In genomic region chr6:54916163-54916562, GRCm38 (mm10) we compare ENCODE assay signal across 20 mouse cellular contexts. TPM values are rescaled to one million over a fixed set of nuclear protein-coding genes. Genes with fewer than 3 reads are reported as not detected.
DNase-seq lines count a peak whose midpoint lies in the region; ATAC-seq lines count a peak whose summit lies in the region.
"Had no signal": no experiment of that assay in that cellular context is flagged by ENCODE, and none has a peak within 500 bp of the region (broad histone marks: within the 10 kb centered on the region; RNA-seq: fewer than 3 reads in every experiment).

No protein-coding gene starts in this region.

- no peaks in the 10 kb centered on the region for H3K36me3 ChIP-seq in heart, embryonic 11.5 days (ENCODE audit: control insufficient read depth, insufficient read depth, low read length)
- H3K36me3 ChIP-seq: embryonic facial prominence, embryonic 10.5 days; lung, embryonic 15.5 days; neural tube, embryonic 12.5 days had no signal

- ATAC-seq in heart, embryonic 11.5 days (replicated peaks; ENCODE audit: insufficient number of reproducible peaks, low FRiP score, low TSS enrichment), result no peak
- ATAC-seq in CD4-positive, CD25-positive, alpha-beta regulatory T cell, adult 4 months, result peak; percentile 18
- ATAC-seq in hematopoietic stem cell, adult 5-6 weeks (replicated peaks in 1 of 2; ENCODE audit: insufficient read depth in 1 of 2, low FRiP score in 2 of 2, low TSS enrichment in 1 of 2, low read depth in 1 of 2, poor library complexity in 2 of 2, severe bottlenecking in 2 of 2), result peak; percentile 54 to 59
- ATAC-seq: forebrain, embryonic 14.5 days; intestine, postnatal 0 days; midbrain, embryonic 16.5 days had no signal

- no peaks in the 10 kb centered on the region for H3K4me1 ChIP-seq in heart, embryonic 11.5 days (ENCODE audit: control insufficient read depth, insufficient read depth, low read length)
- H3K4me1 ChIP-seq: embryonic facial prominence, embryonic 10.5 days; lung, embryonic 15.5 days; neural tube, embryonic 12.5 days had no signal

- H3K4me3 ChIP-seq in heart, embryonic 11.5 days (ENCODE audit: low read depth, low read length), result no peak overlapping the region
- H3K4me3 ChIP-seq: embryonic facial prominence, embryonic 10.5 days; layer of hippocampus, adult 2 months; lung, embryonic 15.5 days; megakaryocyte, embryonic 14.5 days; neural tube, embryonic 12.5 days had no signal

- H3K27ac ChIP-seq in heart, embryonic 11.5 days (ENCODE audit: low read depth, low read length), result no peak overlapping the region
- H3K27ac ChIP-seq: embryonic facial prominence, embryonic 10.5 days; layer of hippocampus, adult 2 months; lung, embryonic 15.5 days; neural tube, embryonic 12.5 days had no signal

- WGBS in heart, embryonic 11.5 days (ENCODE audit: insufficient replicate concordance), result 49% methylated on average over 4 of the region's 4 CpGs

- DNase-seq in heart, adult 11 months, result peak; percentile 83
- DNase-seq in thymus, postnatal 0 days (ENCODE audit: low spot score), result peak; percentile 41
- DNase-seq in cerebellum, adult 11 months, result no peak
- DNase-seq in ovary, postnatal 14 days (ENCODE audit: low spot score), result no peak
- DNase-seq in lung, postnatal 10 days, result no peak
- DNase-seq: adrenal gland, adult 2 months; cerebellum, postnatal 14 days; kidney, postnatal 10 days; left cerebral cortex, postnatal 4 days had no signal

- H3K4me2 ChIP-seq in heart, embryonic 11.5 days, result no peak overlapping the region
- H3K4me2 ChIP-seq: lung, embryonic 15.5 days; neural tube, embryonic 12.5 days had no signal

- no peak overlapping the region for H3K9ac ChIP-seq in heart, embryonic 11.5 days (ENCODE audit: low read depth, low read length)
- H3K9ac ChIP-seq: lung, embryonic 15.5 days; neural tube, embryonic 12.5 days had no signal

- no peaks in the 10 kb centered on the region for H3K9me3 ChIP-seq in heart, embryonic 11.5 days (replicated peaks; ENCODE audit: control insufficient read depth, low read length)
- H3K9me3 ChIP-seq: embryonic facial prominence, embryonic 10.5 days; lung, embryonic 15.5 days; megakaryocyte, embryonic 14.5 days; neural tube, embryonic 12.5 days had no signal

- H3K27me3 ChIP-seq in heart, embryonic 11.5 days (ENCODE audit: control insufficient read depth, insufficient read depth, low read length), result no peaks in the 10 kb centered on the region
- H3K27me3 ChIP-seq: lung, embryonic 15.5 days; neural tube, embryonic 12.5 days had no signal

RNA-seq across cellular contexts. Expression of gene Nod1, which starts 56.2 kb away (rescaled TPM):
- 2.3 and 3.2 TPM in 2 replicates for polyA plus RNA-seq in heart, embryonic 11.5 days (2014; fragmentation: Nextera tagmentation; extraction: Ambion mirVana)
- polyA plus RNA-seq in CD4-positive, CD25-positive, alpha-beta regulatory T cell, adult 4 months (2017; shearing (Covaris generic)), result 10 to 100 TPM; 17.0 to 18.6 TPM
- 5.8 and 9.1 TPM in 2 replicates for total RNA-seq in hematopoietic stem cell, adult 5-6 weeks (2017)
- 3.5 and 4.0 TPM in 2 replicates for polyA plus RNA-seq in thymus, postnatal 0 days (2015; fragmentation: Nextera tagmentation; extraction: Ambion mirVana)

Comparison
In these comparisons a context has a peak if more than half of its experiments do, and no peak if none do; other contexts are left out.
1. DNase-seq: peak in heart, adult 11 months (single experiment) and thymus, postnatal 0 days (single experiment); none in cerebellum, adult 11 months (single experiment), ovary, postnatal 14 days (single experiment) and lung, postnatal 10 days (single experiment).